Mouse (Mus musculus) megakaryocyte, embryonic 14.5 days (primary cell): ENCODE results near the gene Klhl2.

ENCODE experiments used
- FLI1 ChIP-seq: IDR thresholded peaks from 2 replicates; pipeline ENCODE4 v1.6.1; 2012; ENCODE audit warnings: low read length, inconsistent platforms, mixed read lengths
- GATA1 ChIP-seq: IDR thresholded peaks from 3 replicates; pipeline ENCODE4 v1.6.1; 2012; ENCODE audit warnings: mixed read lengths, low read length, inconsistent platforms, borderline replicate concordance

DNA sequence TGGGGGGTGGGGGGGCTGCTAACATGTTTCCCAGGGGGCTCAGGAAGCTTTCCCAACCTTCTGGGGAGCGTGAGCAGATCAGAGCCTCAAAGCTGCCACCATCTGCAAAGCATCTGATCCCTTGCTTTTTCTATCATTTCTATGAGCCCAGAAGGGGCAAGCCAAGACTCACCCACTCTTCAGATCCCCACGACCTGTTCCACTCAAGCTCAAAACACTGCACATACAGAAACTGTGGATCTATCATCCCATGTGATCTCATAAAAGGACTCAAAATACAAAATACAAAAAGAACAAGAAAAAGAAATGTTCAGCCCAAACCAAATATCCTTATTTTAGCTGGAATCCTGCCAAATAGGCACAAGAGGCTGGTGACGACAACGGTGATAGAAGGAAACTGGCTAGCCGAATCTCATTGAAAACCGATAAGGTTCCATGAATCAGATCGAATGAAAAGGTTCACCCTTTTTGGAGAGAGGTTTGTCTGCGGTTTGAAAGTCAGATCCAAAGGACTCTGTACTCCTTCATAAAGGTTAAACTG, 1.5 kb downstream of the Klhl2 start:
- TF ChIP-seq GATA1: no peak
- TF ChIP-seq FLI1: no peak
